Mouse (Mus musculus) limb, embryonic 13.5 days (tissue): ENCODE results near the gene Polr3c. TPM values are rescaled to one million over a fixed set of nuclear protein-coding genes. Genes with fewer than 3 reads are reported as not detected.
"Not testable (repeated sequence)": the region's sequence is repeated elsewhere in the genome, so short reads cannot be mapped to it uniquely, and the experiment has no call there.

ENCODE experiments used
- ATAC-seq: fragments of 200-750 bp; cut with Nextera tagmentation; 2 replicates; pipeline ENCODE4 v1.8.0; 2017; ENCODE audit warnings: low read depth, moderate number of reproducible peaks, moderate TSS enrichment; ENCODE audit not compliant: low FRiP score
- H3K27ac ChIP-seq: fragments of 300-500 bp; sonication (generic); 2 replicates; pipeline ENCODE4 v1.5.1; 2015; ENCODE audit warnings: inconsistent platforms, mild to moderate bottlenecking, moderate library complexity
- H3K27me3 ChIP-seq: fragments of 300-500 bp; sonication (generic); 2 replicates; pipeline ENCODE4 v1.6.1; 2015; ENCODE audit warnings: mild to moderate bottlenecking, inconsistent platforms
- H3K36me3 ChIP-seq: fragments of 300-500 bp; sonication (generic); 2 replicates; pipeline ENCODE4 v1.6.1; 2015; ENCODE audit warnings: inconsistent platforms, mild to moderate bottlenecking, moderate library complexity
- H3K4me1 ChIP-seq: fragments of 300-500 bp; sonication (generic); 2 replicates; pipeline ENCODE4 v1.6.1; 2015; ENCODE audit warnings: inconsistent platforms
- H3K4me2 ChIP-seq: fragments of 300-500 bp; sonication (generic); replicated peaks from 2 replicates; pipeline ENCODE4 v1.6.1; 2015; ENCODE audit warnings: inconsistent platforms, mild to moderate bottlenecking, moderate library complexity
- H3K4me3 ChIP-seq: fragments of 300-500 bp; sonication (generic); 2 replicates; pipeline ENCODE4 v1.5.1; 2015; ENCODE audit warnings: moderate library complexity, mild to moderate bottlenecking, inconsistent platforms
- H3K9ac ChIP-seq: fragments of 300-500 bp; sonication (generic); 2 replicates; pipeline ENCODE4 v1.6.1; 2015; ENCODE audit warnings: mild to moderate bottlenecking, inconsistent platforms
- H3K9me3 ChIP-seq: fragments of 300-500 bp; sonication (generic); 2 replicates; pipeline ENCODE4 v1.6.1; 2016; ENCODE audit warnings: inconsistent platforms
- WGBS: fragments of 180-500 bp; shearing (Covaris S2); methylation state at CpG from one replicate; pipeline ENCODE4 v1.1.7; 2015; 5-methylcytosine and 5-hydroxymethylcytosine counted together
- polyA plus RNA-seq: library from polyadenylated mRNA; unstranded; fragments of >200 nt; fragmentation: Nextera tagmentation; extraction: Ambion mirVana; gene quantifications from 2 replicates; pipeline ENCODE4 v1.2.1, GENCODE M21; 2015

Gene Polr3c
- 33.5 and 36.4 TPM in 2 replicates for polyA plus RNA-seq

DNA sequence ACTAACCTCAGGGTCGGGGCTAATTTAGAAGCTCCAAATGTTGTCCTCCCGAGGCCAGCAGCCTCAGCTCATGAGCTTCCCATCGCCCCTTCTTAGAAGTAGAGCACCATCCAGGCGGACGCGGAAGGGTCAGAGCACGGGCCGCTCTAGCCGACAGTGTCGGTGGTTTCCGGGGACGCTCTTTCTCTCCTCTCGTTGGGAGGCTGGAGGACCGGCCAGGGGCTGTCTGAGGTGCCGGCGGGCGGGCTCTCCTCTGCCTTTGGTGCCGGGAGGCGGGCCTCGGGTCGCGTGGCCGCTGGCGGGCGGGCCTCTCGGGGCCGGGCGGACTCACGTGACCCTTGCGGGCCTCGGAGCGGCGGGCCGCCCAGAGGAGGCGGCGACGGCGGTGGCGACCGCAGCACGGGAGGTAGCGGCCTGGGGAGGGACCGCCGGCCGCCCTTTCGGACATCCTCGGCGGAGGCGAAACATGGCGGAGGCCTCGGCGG, at the start of gene Polr3c, which contains the start of gene Rnf115:
Gene Polr3c (minus strand): TSS at position 286 of the 485 bp plus-strand sequence.
Gene Rnf115 (plus strand): TSS at position 322 of the 485 bp plus-strand sequence.
- peak within 1 kb of the TSS; percentile 92 for H3K4me3 ChIP-seq
- H3K9ac ChIP-seq, result peak within 1 kb of the TSS; percentile 91
- WGBS, result under 1% methylated on average over 50 of the region's 52 CpGs
- H3K4me2 ChIP-seq, result peak within 1 kb of the TSS; percentile 76
- H3K27me3 ChIP-seq, result no peaks in the 10 kb centered on the region
- ATAC-seq, result peak; percentile 98
- no peaks in the 10 kb centered on the region for H3K9me3 ChIP-seq
- peaks cover 18% of the 10 kb centered on the region for H3K36me3 ChIP-seq
- H3K4me1 ChIP-seq, result peaks cover 22% of the 10 kb centered on the region
- H3K27ac ChIP-seq, result peak within 1 kb of the TSS; percentile 80; the same call in 1 of the 2 replicates

- no peak overlapping the region for H3K4me2 ChIP-seq
- peaks cover 3% of the 10 kb centered on the region; the same call in 1 of the 2 replicates for H3K36me3 ChIP-seq
- H3K27me3 ChIP-seq, result no peaks in the 10 kb centered on the region
- no peak for ATAC-seq
- H3K27ac ChIP-seq, result no peak overlapping the region
- 83% methylated on average over 3 of the region's 3 CpGs for WGBS
- no peak overlapping the region for H3K9ac ChIP-seq
- H3K9me3 ChIP-seq, result no peaks in the 10 kb centered on the region
- no peak overlapping the region for H3K4me3 ChIP-seq
- H3K4me1 ChIP-seq, result no peaks in the 10 kb centered on the region
Observed at GRCm38 (mm10) chr3:96777120-96777519, 49.7 kb upstream of the Polr3c start.

- Histone ChIP-seq H3K9me3 (no peaks in the 10 kb centered on the region), H3K9ac (no peak overlapping the region), H3K36me3 (peaks cover 3% of the 10 kb centered on the region; the same call in 1 of the 2 replicates), H3K4me1 (no peaks in the 10 kb centered on the region), H3K27ac (no peak overlapping the region), H3K4me3 (no peak overlapping the region), H3K4me2 (no peak overlapping the region), H3K27me3 (no peaks in the 10 kb centered on the region)
- WGBS, result 72% methylated on average over 1 of the region's 1 CpGs
- no peak for ATAC-seq
Observed at GRCm38 (mm10) chr3:96772949-96773348, 45.5 kb upstream of the Polr3c start.

DNA sequence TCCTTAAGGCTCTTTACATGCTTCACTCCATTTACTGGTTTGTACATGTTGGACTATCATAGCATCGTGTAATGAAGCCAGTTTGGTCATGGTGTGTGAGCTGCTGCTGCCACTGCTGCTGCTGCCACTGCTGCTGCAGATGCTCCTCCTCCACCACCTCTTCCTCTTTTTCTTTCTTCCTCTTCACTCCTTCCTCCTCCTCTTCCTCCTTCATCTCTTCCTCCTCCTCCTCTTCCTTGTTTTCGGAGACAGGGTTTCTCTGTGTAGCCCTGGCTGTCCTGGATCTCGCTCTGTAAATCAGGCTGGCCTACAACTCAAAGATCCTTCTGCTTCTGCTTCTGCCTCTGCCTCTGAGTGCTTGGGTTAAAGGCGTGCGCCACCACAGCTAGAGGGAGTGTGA, 42.5 kb upstream of the Polr3c start:
- no peak overlapping the region for H3K27ac ChIP-seq
- WGBS, result 92% methylated on average over 5 of the region's 5 CpGs
- H3K36me3 ChIP-seq, result peaks cover 3% of the 10 kb centered on the region; the same call in 1 of the 2 replicates
- ATAC-seq, result no peak
- H3K27me3 ChIP-seq, result no peaks in the 10 kb centered on the region
- H3K9me3 ChIP-seq, result no peaks in the 10 kb centered on the region
- no peak overlapping the region for H3K9ac ChIP-seq
- H3K4me2 ChIP-seq, result no peak overlapping the region
- H3K4me3 ChIP-seq, result no peak overlapping the region
- H3K4me1 ChIP-seq, result no peaks in the 10 kb centered on the region

- WGBS, result 76% methylated on average over 1 of the region's 1 CpGs
Observed at GRCm38 (mm10) chr3:96764528-96764927, 37.1 kb upstream of the Polr3c start.

GRCm38 (mm10) chr3:96759695-96760094, 32.3 kb upstream of the Polr3c start:
- ATAC-seq, result no peak
- H3K27ac ChIP-seq, result no peak overlapping the region
- H3K9me3 ChIP-seq, result no peaks in the 10 kb centered on the region
- H3K4me2 ChIP-seq, result no peak overlapping the region
- H3K9ac ChIP-seq, result no peak overlapping the region
- 90% methylated on average over 4 of the region's 4 CpGs for WGBS
- no peaks in the 10 kb centered on the region for H3K4me1 ChIP-seq
- H3K36me3 ChIP-seq, result peaks cover 11% of the 10 kb centered on the region; the same call in 1 of the 2 replicates
- no peak overlapping the region for H3K4me3 ChIP-seq
- H3K27me3 ChIP-seq, result no peaks in the 10 kb centered on the region

More at GRCm38 (mm10) chr3:96764528-96764927, 37.1 kb upstream of the Polr3c start:
- Histone ChIP-seq H3K27ac (no peak overlapping the region), H3K27me3 (no peaks in the 10 kb centered on the region), H3K4me1 (no peaks in the 10 kb centered on the region), H3K9me3 (no peaks in the 10 kb centered on the region), H3K4me2 (no peak overlapping the region), H3K9ac (no peak overlapping the region), H3K36me3 (peaks cover 3% of the 10 kb centered on the region; the same call in 1 of the 2 replicates), H3K4me3 (no peak overlapping the region)
- ATAC-seq, result no peak

GRCm38 (mm10) chr3:96757691-96758090, 30.3 kb upstream of the Polr3c start:
- Histone ChIP-seq H3K36me3 (peaks cover 11% of the 10 kb centered on the region; the same call in 1 of the 2 replicates), H3K4me2 (no peak overlapping the region), H3K9ac (no peak overlapping the region), H3K4me1 (no peaks in the 10 kb centered on the region), H3K9me3 (no peaks in the 10 kb centered on the region), H3K27me3 (no peaks in the 10 kb centered on the region), H3K4me3 (no peak overlapping the region), H3K27ac (no peak overlapping the region)
- WGBS, result 79% methylated on average over 7 of the region's 7 CpGs
- ATAC-seq, result no peak

DNA sequence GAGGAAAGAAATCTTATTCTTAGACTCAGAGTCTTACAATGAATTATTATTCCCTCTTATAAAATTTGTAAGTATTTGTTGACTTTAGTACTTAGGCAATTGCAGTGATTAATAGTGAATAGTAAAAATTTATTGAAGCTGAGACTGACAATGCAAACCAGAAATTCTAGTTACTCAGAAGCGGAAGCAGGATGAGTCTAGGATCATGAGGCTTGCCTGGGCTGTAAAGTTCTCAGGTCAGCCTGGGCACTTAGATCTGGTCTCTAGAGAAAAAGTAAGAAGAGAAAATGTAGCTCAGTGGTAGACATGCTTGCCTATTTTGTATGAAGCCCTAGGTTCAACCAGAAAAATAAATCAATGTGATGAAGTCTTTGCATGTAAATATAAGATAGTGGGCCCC, 28.5 kb upstream of the Polr3c start:
- Histone ChIP-seq H3K4me3 (no peak overlapping the region), H3K9ac (no peak overlapping the region), H3K27ac (no peak overlapping the region), H3K27me3 (no peaks in the 10 kb centered on the region), H3K36me3 (peaks cover 11% of the 10 kb centered on the region; the same call in 1 of the 2 replicates), H3K4me1 (no peaks in the 10 kb centered on the region), H3K4me2 (no peak overlapping the region), H3K9me3 (no peaks in the 10 kb centered on the region)
- no peak for ATAC-seq
- 83% methylated on average over 1 of the region's 1 CpGs for WGBS

DNA sequence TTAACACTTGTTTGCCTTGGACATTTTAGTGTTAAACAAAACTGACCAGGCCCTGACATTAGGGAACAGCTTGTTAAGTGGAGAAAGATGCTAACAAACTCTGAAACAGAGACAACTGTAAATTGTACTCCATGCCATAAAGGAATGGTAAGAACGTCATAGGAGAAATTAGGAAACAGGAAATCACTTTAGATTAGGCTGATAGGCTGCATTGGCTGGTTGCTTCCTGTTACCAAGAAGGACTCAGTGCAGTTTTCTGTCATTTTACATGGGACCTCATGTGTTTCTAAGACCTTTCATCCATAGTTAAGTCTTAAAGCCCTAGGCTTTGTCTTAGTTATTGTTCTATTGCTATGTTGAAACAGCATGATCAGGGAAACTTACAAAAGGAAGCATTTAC, 19.4 kb upstream of the Polr3c start:
- no peak overlapping the region for H3K4me3 ChIP-seq
- H3K9ac ChIP-seq, result no peak overlapping the region
- no peaks in the 10 kb centered on the region for H3K9me3 ChIP-seq
- no peak overlapping the region for H3K27ac ChIP-seq
- ATAC-seq, result no peak
- 53% methylated on average over 1 of the region's 1 CpGs for WGBS
- no peaks in the 10 kb centered on the region for H3K4me1 ChIP-seq
- H3K36me3 ChIP-seq, result no peaks in the 10 kb centered on the region; the same call in 1 of the 2 replicates
- H3K4me2 ChIP-seq, result no peak overlapping the region
- H3K27me3 ChIP-seq, result no peaks in the 10 kb centered on the region

GRCm38 (mm10) chr3:96744348-96744747, 16.9 kb upstream of the Polr3c start:
- Histone ChIP-seq H3K27me3 (no peaks in the 10 kb centered on the region), H3K27ac (no peak overlapping the region), H3K4me3 (no peak overlapping the region), H3K9me3 (no peaks in the 10 kb centered on the region), H3K9ac (no peak overlapping the region), H3K4me2 (no peak overlapping the region), H3K36me3 (no peaks in the 10 kb centered on the region; the same call in 1 of the 2 replicates), H3K4me1 (no peaks in the 10 kb centered on the region)
- WGBS, result 92% methylated on average over 3 of the region's 3 CpGs
- ATAC-seq, result no peak

DNA sequence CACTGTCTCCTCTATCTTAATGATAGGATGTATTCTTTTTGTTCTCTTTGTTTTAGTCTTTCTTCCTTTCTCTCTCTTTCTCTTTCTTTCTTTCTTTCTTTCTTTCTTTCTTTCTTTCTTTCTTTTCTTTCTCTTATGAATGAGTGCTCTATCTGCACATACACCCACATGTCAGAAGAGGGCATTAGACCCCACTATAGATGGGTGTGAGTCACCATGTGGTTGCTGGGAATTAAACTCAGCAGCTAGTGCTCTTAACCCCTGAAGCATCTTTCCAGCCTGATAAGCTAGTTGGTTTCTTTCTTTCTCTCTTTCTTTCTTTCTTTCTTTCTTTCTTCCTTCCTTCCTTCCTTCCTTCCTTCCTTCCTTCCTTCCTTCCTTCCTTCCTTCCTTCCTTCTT, 12.9 kb upstream of the Polr3c start:
- not testable (repeated sequence) for H3K4me3 ChIP-seq, H3K27ac ChIP-seq, H3K27me3 ChIP-seq, ATAC-seq, H3K36me3 ChIP-seq, H3K9ac ChIP-seq, H3K4me1 ChIP-seq, H3K9me3 ChIP-seq, H3K4me2 ChIP-seq

DNA sequence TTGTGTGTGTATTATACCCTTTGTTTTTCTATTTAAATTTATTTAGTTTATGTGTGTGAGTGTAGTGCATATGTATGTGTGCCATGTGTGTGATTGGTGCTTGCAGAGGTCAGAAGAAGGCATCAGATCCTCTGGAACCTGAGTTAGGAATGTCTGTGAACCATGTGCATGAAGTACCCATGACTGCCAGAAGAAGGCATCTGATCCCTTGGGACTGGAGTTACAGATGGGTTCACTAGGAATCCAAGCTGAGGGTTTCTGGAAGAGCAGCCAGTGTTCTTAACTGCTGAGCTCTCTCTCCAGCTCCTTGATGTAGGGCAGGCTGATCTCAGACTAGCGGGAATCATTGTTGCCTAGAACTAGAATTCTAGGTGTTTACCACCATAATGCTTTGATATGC, 10.6 kb upstream of the Polr3c start:
- no peak for ATAC-seq
- H3K36me3 ChIP-seq, result no peaks in the 10 kb centered on the region
- H3K27ac ChIP-seq, result no peak overlapping the region
- H3K4me1 ChIP-seq, result no peaks in the 10 kb centered on the region
- H3K9ac ChIP-seq, result no peak overlapping the region
- no peak overlapping the region for H3K4me2 ChIP-seq
- H3K4me3 ChIP-seq, result no peak overlapping the region
- WGBS, result 80% methylated on average over 1 of the region's 1 CpGs
- no peaks in the 10 kb centered on the region for H3K9me3 ChIP-seq
- H3K27me3 ChIP-seq, result no peaks in the 10 kb centered on the region
